Mouse (Mus musculus) bone marrow macrophage, adult 2 months (primary cell): ENCODE measurements around the gene Sema4b.

ENCODE experiments used
- CTCF ChIP-seq: IDR thresholded peaks from 2 replicates; pipeline ENCODE4 v1.5.1; 2012; ENCODE audit warnings: low read depth, mild to moderate bottlenecking, low read length, moderate library complexity
- POLR2A ChIP-seq: IDR thresholded peaks from 2 replicates; pipeline ENCODE4 v1.6.1; 2012; ENCODE audit warnings: mild to moderate bottlenecking, low read depth, low read length, borderline replicate concordance

- TF ChIP-seq CTCF = no peak
- TF ChIP-seq POLR2A = no peak
Measured at GRCm38 (mm10) chr7:80187501-80187900, 860 bp downstream of the Sema4b start.
